Mouse (Mus musculus): ENCODE results near the gene 9930022D16Rik. TPM values are rescaled to one million over a fixed set of nuclear protein-coding genes. Genes with fewer than 3 reads are reported as not detected.

Gene 9930022D16Rik
- total RNA-seq, 2 experiments from 2014 or later: not detected

GRCm38 (mm10) chr11:109443468-109444263 is 29.9 kb downstream of the 9930022D16Rik start:
- no peak for DNase-seq (ENCODE audit: low spot score)
- intact Hi-C loops (cut with DNase I): loop anchor here (2.0 to 10.0 kb wide), 3 partner anchors 111 to 417 kb away; partner anchors contain the start of gene Wipi1

GRCm38 (mm10) chr11:109444600-109444999 is 30.9 kb downstream of the 9930022D16Rik start:
- intact Hi-C loops (cut with DNase I): loop anchor here (2.0 to 10.0 kb wide), 3 partner anchors 112 to 416 kb away; partner anchors contain the start of gene Wipi1
- DNase-seq (ENCODE audit: low spot score): no peak

- no peak for DNase-seq (ENCODE audit: low spot score)
- intact Hi-C loops (cut with DNase I): loop anchor here (1.0 to 10.0 kb wide), 5 partner anchors 117 to 415 kb away; partner anchors contain the start of gene Wipi1
Observed at GRCm38 (mm10) chr11:109445438-109446035, 31.8 kb downstream of the 9930022D16Rik start.

GRCm38 (mm10) chr11:109451169-109451568 is 37.5 kb downstream of the 9930022D16Rik start:
- DNase-seq (ENCODE audit: low spot score): no peak
- intact Hi-C loops (cut with DNase I): no loop called here

GRCm38 (mm10) chr11:109456261-109456660 is 42.5 kb downstream of the 9930022D16Rik start:
- intact Hi-C loops (cut with DNase I): no loop called here
- no peak for DNase-seq (ENCODE audit: low spot score)

- intact Hi-C loops (cut with DNase I): no loop called here
Observed at GRCm38 (mm10) chr11:109458165-109458564, 44.4 kb downstream of the 9930022D16Rik start.

GRCm38 (mm10) chr11:109460586-109460985 is 46.9 kb downstream of the 9930022D16Rik start:
- no peak for DNase-seq (ENCODE audit: low spot score)
- intact Hi-C loops (cut with DNase I): no loop called here

More at GRCm38 (mm10) chr11:109458165-109458564, 44.4 kb downstream of the 9930022D16Rik start:
- DNase-seq (ENCODE audit: low spot score): no peak

- intact Hi-C loops (cut with DNase I): no loop called here
- DNase-seq (ENCODE audit: low spot score): no peak
Observed at GRCm38 (mm10) chr11:109465068-109465467, 51.4 kb downstream of the 9930022D16Rik start.

GRCm38 (mm10) chr11:109466987-109467386 is 53.3 kb downstream of the 9930022D16Rik start:
- intact Hi-C loops (cut with DNase I): no loop called here
- no peak for DNase-seq (ENCODE audit: low spot score)

- DNase-seq (ENCODE audit: low spot score): no peak
- intact Hi-C loops (cut with DNase I): no loop called here
Observed at GRCm38 (mm10) chr11:109468133-109468532, 54.4 kb downstream of the 9930022D16Rik start.

Small RNA genes lying within 50 kb of the gene (microRNA-seq; reads per million reads assigned to microRNA genes)
- gene Gm25540: not detected

Other genes with a start within 250 kb of the 9930022D16Rik start
- gene Rgs9, start 115.8 kb upstream of the 9930022D16Rik start, total RNA-seq (2021): under 1 TPM; 0.10 to 0.14 TPM
- gene Gna13, start 51.1 kb upstream of the 9930022D16Rik start, total RNA-seq (2021): 10 to 100 TPM; 30.3 to 30.6 TPM
- gene Amz2, start 12.0 kb downstream of the 9930022D16Rik start, total RNA-seq (2021): 10 to 100 TPM; 51.4 to 60.5 TPM
- gene Arsg, start 59.5 kb downstream of the 9930022D16Rik start, total RNA-seq (2021): 1 to 10 TPM; 1.3 to 1.9 TPM
- 1 to 10 TPM; 7.7 to 8.8 TPM for gene Slc16a6, start 59.7 kb downstream of the 9930022D16Rik start, total RNA-seq (2021)
- 100 to 1,000 TPM; 105 to 107 TPM for gene Wipi1, start 198.1 kb downstream of the 9930022D16Rik start, total RNA-seq (2021)
- 100 to 1,000 TPM; 330 to 341 TPM for gene Prkar1a, start 235.5 kb downstream of the 9930022D16Rik start, total RNA-seq (2021)

Data from heart, postnatal 25 days (tissue).